Mouse (Mus musculus) left cerebral cortex, adult 9 months (tissue): ENCODE results near the gene 3110040N11Rik.

ENCODE experiments used
- DNase-seq, 2 experiments: peaks; one replicate each; pipeline ENCODE4 v3.0.0; 2022; ENCODE audit warnings: low spot score in 2 of 2

The 3110040N11Rik gene

DNA sequence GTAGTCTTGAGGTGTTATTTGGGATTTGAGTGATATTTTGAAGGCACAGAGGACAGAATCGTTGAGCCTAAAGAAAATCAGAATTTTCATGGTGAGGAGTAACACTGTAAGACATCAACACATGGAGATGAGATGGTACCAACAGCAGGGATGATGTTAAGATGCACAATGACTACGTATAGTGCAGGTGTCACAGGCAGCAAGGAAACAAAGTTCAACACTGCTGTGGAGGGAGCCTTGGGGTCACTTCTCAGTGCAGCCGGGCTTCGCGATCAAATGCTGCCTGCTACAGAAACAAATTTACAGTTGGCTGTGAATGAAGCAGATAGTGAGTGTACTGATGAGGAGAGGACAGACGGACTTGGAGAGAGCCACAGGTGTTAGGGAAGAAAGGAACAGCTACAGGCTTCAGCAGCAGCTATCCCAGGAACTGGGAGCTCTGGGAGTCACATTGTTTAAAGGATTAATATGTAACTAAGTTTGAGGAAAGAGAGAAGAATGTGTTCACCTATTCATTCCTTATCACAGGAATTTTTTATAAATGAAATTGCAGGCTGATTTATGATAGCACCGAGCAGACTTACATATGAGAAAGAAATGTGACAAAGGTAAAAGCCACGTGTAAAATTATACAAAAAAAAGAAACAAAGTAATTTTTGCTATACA lies 50.4 kb downstream of the 3110040N11Rik start:
- DNase-seq, result no peak

DNA sequence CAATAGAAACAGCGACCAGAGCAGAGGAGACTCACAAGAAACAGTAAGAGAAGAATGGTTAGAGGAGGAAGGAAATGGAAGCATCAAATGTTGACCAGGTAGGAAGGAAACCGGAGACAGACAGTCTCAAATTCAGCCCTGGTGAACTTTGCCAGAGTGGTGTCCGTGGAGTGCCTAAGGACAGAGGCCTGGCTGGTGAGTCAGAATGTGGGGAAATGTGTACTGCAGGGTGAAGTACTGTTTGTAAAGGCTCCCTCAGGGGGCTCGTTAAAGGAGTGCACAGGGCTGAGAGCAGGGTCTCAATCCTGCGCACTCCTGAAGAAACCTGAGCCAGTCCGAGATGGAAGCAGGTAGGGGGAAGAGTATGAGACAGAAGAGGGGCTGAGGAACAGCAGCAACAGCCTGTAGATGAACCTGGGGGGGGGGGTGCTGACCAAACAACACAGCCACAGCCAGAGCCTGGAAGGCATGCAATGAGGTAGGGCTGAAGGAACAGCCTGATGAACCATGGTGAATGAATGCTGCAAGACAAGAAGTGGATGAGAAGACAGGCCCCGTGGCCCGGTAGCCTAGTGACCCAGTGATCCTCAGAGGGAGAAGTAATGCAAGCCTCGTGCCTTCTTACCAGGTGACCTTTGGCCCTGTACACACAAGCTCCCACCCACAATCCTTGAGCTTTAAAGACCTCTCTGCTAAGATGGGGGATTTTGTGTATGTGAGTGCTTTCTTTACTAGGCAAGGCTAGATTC lies 53.8 kb downstream of the 3110040N11Rik start:
- DNase-seq, result no peak

DNA sequence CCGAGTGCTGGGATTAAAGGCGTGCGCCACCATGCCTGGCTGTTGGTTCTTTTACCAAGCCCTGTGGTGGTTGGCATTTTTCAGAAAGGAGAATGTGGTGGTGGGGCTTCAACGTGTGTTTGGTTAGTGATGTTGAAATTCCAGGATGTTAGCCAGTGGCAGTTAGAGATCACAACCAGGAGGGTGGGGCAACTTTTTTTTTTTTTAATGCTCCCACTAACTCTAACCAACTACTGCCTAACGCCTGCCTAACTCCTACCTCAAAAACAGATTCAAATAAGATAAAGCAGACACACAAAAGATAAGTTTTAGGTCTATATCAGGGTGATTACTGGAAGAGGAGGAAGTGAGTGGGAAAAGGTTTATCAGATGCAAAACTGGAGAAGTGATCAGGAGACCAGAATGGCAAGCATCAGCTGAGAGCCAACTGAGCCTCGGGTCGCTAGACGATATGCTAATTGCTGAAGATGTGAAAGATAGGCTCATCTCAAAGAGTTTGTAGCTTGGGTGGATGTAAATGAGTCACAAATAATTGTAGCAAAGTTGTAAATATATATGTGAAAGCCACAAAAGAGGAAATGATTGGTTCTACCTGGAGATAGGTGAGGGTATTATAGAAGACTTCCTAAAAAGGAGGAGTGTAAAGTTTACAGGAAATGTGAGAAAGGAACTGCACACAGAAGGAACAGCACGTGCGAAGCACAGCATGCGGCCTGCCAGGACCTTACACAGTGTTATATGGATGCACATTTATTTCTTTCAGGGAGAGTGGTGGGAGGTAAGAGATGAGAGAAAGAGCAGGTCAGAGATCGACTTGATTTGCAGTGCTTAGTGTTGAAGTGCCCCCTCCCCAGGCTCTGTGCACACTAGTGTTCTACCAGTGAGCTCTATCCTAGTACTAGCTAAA lies 56.8 kb downstream of the 3110040N11Rik start:
- no peak for DNase-seq
